Mouse (Mus musculus): Measurements from ENCODE around the gene Iqschfp. TPM values are rescaled to one million over a fixed set of nuclear protein-coding genes. Genes with fewer than 3 reads are reported as not detected.

Gene Iqschfp
- total and polyA plus RNA-seq, 2 experiments from 2014 or later, result 2.7 to 5.6 TPM

- 81% methylated on average over 7 of the region's 7 CpGs for WGBS
- H3K27ac ChIP-seq, result no peak overlapping the region
- no peak overlapping the region for H3K9ac ChIP-seq (replicated peaks; ENCODE audit: low read length)
- H3K4me2 ChIP-seq (ENCODE audit: low read depth, low read length), result no peak overlapping the region
- ATAC-seq (no peak), DNase-seq (ENCODE audit: low spot score) (no peak)
- no peaks in the 10 kb centered on the region for H3K27me3 ChIP-seq (ENCODE audit: insufficient read depth, low read length)
- no peaks in the 10 kb centered on the region; the same call in 1 of the 2 replicates for H3K4me1 ChIP-seq (ENCODE audit: insufficient read depth, low read length)
- no peaks in the 10 kb centered on the region for H3K36me3 ChIP-seq (ENCODE audit: insufficient read depth, low read length)
- no peaks in the 10 kb centered on the region for H3K9me3 ChIP-seq (ENCODE audit: low read length)
- no peak for TF ChIP-seq CTCF (IDR thresholded peaks at IDR 0.05; ENCODE audit: low read depth)
- H3K4me3 ChIP-seq (ENCODE audit: low read length), result no peak overlapping the region
Measured at GRCm38 (mm10) chr3:68352961-68353360, 460.9 kb downstream of the Iqschfp start.

- no peaks in the 10 kb centered on the region for H3K9me3 ChIP-seq (ENCODE audit: low read length)
- no peak for DNase-seq (ENCODE audit: low spot score)
- no peaks in the 10 kb centered on the region; the same call in 1 of the 2 replicates for H3K4me1 ChIP-seq (ENCODE audit: insufficient read depth, low read length)
- H3K27me3 ChIP-seq (ENCODE audit: insufficient read depth, low read length), result no peaks in the 10 kb centered on the region
- H3K9ac ChIP-seq (replicated peaks; ENCODE audit: low read length), result no peak overlapping the region
- no peak overlapping the region for H3K4me2 ChIP-seq (ENCODE audit: low read depth, low read length)
- no peak overlapping the region for H3K27ac ChIP-seq
- 59% methylated on average over 3 of the region's 3 CpGs for WGBS
- H3K4me3 ChIP-seq (ENCODE audit: low read length), result no peak overlapping the region
- no peaks in the 10 kb centered on the region for H3K36me3 ChIP-seq (ENCODE audit: insufficient read depth, low read length)
- TF ChIP-seq CTCF (IDR thresholded peaks at IDR 0.05; ENCODE audit: low read depth), result no peak
- no peak for ATAC-seq
Measured at GRCm38 (mm10) chr3:68353492-68353891, 461.5 kb downstream of the Iqschfp start.

GRCm38 (mm10) chr3:68356516-68356915 is 464.5 kb downstream of the Iqschfp start:
- H3K27ac ChIP-seq, result no peak overlapping the region
- no peaks in the 10 kb centered on the region for H3K4me1 ChIP-seq (ENCODE audit: insufficient read depth, low read length)
- ATAC-seq (no peak), DNase-seq (ENCODE audit: low spot score) (no peak)
- H3K27me3 ChIP-seq (ENCODE audit: insufficient read depth, low read length), result no peaks in the 10 kb centered on the region
- H3K9me3 ChIP-seq (ENCODE audit: low read length), result no peaks in the 10 kb centered on the region
- H3K36me3 ChIP-seq (ENCODE audit: insufficient read depth, low read length), result no peaks in the 10 kb centered on the region
- no peak overlapping the region for H3K4me2 ChIP-seq (ENCODE audit: low read depth, low read length)
- WGBS, result 84% methylated on average over 2 of the region's 2 CpGs
- no peak overlapping the region for H3K4me3 ChIP-seq (ENCODE audit: low read length)
- H3K9ac ChIP-seq (replicated peaks; ENCODE audit: low read length), result no peak overlapping the region
- no peak for TF ChIP-seq CTCF (IDR thresholded peaks at IDR 0.05; ENCODE audit: low read depth)

- Histone ChIP-seq H3K9ac (replicated peaks; ENCODE audit: low read length) (no peak overlapping the region), H3K4me1 (ENCODE audit: insufficient read depth, low read length) (no peaks in the 10 kb centered on the region), H3K27ac (no peak overlapping the region), H3K9me3 (ENCODE audit: low read length) (no peaks in the 10 kb centered on the region), H3K27me3 (ENCODE audit: insufficient read depth, low read length) (no peaks in the 10 kb centered on the region), H3K4me2 (ENCODE audit: low read depth, low read length) (no peak overlapping the region), H3K36me3 (ENCODE audit: insufficient read depth, low read length) (no peaks in the 10 kb centered on the region), H3K4me3 (ENCODE audit: low read length) (no peak overlapping the region)
- ATAC-seq, result no peak
- DNase-seq (ENCODE audit: low spot score), result no peak
- TF ChIP-seq CTCF (IDR thresholded peaks at IDR 0.05; ENCODE audit: low read depth), result no peak
Measured at GRCm38 (mm10) chr3:68368029-68368428, 476.0 kb downstream of the Iqschfp start.

GRCm38 (mm10) chr3:68372925-68373324 is 480.9 kb downstream of the Iqschfp start:
- WGBS, result no CpG with 5 or more reads among the region's 1 CpGs
- H3K9ac ChIP-seq (replicated peaks; ENCODE audit: low read length), result no peak overlapping the region
- H3K4me1 ChIP-seq (ENCODE audit: insufficient read depth, low read length), result 0 out of 2 replicates have a peak, but pooled peaks cover 4% of the 10 kb centered on the region
- ATAC-seq (no peak), DNase-seq (ENCODE audit: low spot score) (no peak)
- H3K27me3 ChIP-seq (ENCODE audit: insufficient read depth, low read length), result no peaks in the 10 kb centered on the region
- H3K9me3 ChIP-seq (ENCODE audit: low read length), result no peaks in the 10 kb centered on the region
- no peak for TF ChIP-seq CTCF (IDR thresholded peaks at IDR 0.05; ENCODE audit: low read depth)
- no peaks in the 10 kb centered on the region for H3K36me3 ChIP-seq (ENCODE audit: insufficient read depth, low read length)
- H3K4me3 ChIP-seq (ENCODE audit: low read length), result no peak overlapping the region
- no peak overlapping the region for H3K4me2 ChIP-seq (ENCODE audit: low read depth, low read length)
- no peak overlapping the region for H3K27ac ChIP-seq

- 42% methylated on average over 10 of the region's 10 CpGs for WGBS
- 0 out of 2 replicates have a peak, but pooled peaks cover 4% of the 10 kb centered on the region for H3K4me1 ChIP-seq (ENCODE audit: insufficient read depth, low read length)
- H3K4me2 ChIP-seq (ENCODE audit: low read depth, low read length), result no peak overlapping the region
- H3K27ac ChIP-seq, result no peak overlapping the region
- peak; percentile 31 for DNase-seq (ENCODE audit: low spot score)
- no peak for TF ChIP-seq CTCF (IDR thresholded peaks at IDR 0.05; ENCODE audit: low read depth)
- H3K9me3 ChIP-seq (ENCODE audit: low read length), result no peaks in the 10 kb centered on the region
- no peaks in the 10 kb centered on the region for H3K36me3 ChIP-seq (ENCODE audit: insufficient read depth, low read length)
- no peak overlapping the region for H3K4me3 ChIP-seq (ENCODE audit: low read length)
- no peak for ATAC-seq
- H3K27me3 ChIP-seq (ENCODE audit: insufficient read depth, low read length), result no peaks in the 10 kb centered on the region
- no peak overlapping the region for H3K9ac ChIP-seq (replicated peaks; ENCODE audit: low read length)
Measured at GRCm38 (mm10) chr3:68375100-68375508, 483.1 kb downstream of the Iqschfp start.

GRCm38 (mm10) chr3:68377452-68378198 is 485.6 kb downstream of the Iqschfp start:
- no peak for ATAC-seq
- 67% methylated on average over 7 of the region's 7 CpGs for WGBS
- H3K36me3 ChIP-seq (ENCODE audit: insufficient read depth, low read length), result no peaks in the 10 kb centered on the region

More at GRCm38 (mm10) chr3:68377452-68378198, 485.6 kb downstream of the Iqschfp start:
- H3K27me3 ChIP-seq (ENCODE audit: insufficient read depth, low read length), result no peaks in the 10 kb centered on the region
- no peak for DNase-seq (ENCODE audit: low spot score)
- no peak overlapping the region for H3K4me2 ChIP-seq (ENCODE audit: low read depth, low read length)
- no peak overlapping the region for H3K9ac ChIP-seq (replicated peaks; ENCODE audit: low read length)
- 0 out of 2 replicates have a peak, but pooled peaks cover 4% of the 10 kb centered on the region for H3K4me1 ChIP-seq (ENCODE audit: insufficient read depth, low read length)
- H3K27ac ChIP-seq, result no peak overlapping the region
- TF ChIP-seq CTCF (IDR thresholded peaks at IDR 0.05; ENCODE audit: low read depth), result peak; percentile 33
- H3K4me3 ChIP-seq (ENCODE audit: low read length), result no peak overlapping the region
- H3K9me3 ChIP-seq (ENCODE audit: low read length), result no peaks in the 10 kb centered on the region
